Mouse (Mus musculus): ENCODE results near the gene Tph2. TPM values are rescaled to one million over a fixed set of nuclear protein-coding genes. Genes with fewer than 3 reads are reported as not detected.

Tph2 gene
- polyA plus RNA-seq, 1 experiment, result not detected

DNA sequence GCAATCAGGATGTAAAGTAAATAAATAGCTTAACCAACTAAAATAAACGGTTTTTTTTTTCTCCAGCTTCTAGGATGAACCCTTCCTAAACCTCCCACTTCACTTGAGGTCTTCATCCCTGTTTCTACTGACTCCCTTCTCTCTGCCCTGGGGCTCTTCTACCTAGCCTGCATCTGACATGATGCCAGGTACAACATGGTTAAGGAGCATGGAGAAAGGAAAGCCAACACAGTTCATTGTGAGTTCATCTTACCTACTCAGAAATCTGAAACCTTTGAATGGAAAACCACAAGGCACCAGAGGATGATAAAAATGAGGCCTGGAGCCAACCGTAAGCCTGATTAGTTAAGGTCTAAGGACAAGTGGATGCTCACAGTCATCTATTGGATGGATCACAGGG, 123.3 kb downstream of the Tph2 start:
- Histone ChIP-seq H3K36me3 (ENCODE audit: control insufficient read depth) (no peaks in the 10 kb centered on the region), H3K4me3 (replicated peaks) (no peak overlapping the region), H3K27me3 (ENCODE audit: control insufficient read depth) (no peaks in the 10 kb centered on the region), H3K4me1 (ENCODE audit: control insufficient read depth) (no peaks in the 10 kb centered on the region), H3K9me3 (ENCODE audit: control insufficient read depth, low read length) (peaks cover 15% of the 10 kb centered on the region)
- TF ChIP-seq GATA1 (IDR thresholded peaks at IDR 0.05; ENCODE audit: low read length), result no peak
- no peak for TF ChIP-seq TAL1 (IDR thresholded peaks at IDR 0.05; ENCODE audit: low read length)

DNA sequence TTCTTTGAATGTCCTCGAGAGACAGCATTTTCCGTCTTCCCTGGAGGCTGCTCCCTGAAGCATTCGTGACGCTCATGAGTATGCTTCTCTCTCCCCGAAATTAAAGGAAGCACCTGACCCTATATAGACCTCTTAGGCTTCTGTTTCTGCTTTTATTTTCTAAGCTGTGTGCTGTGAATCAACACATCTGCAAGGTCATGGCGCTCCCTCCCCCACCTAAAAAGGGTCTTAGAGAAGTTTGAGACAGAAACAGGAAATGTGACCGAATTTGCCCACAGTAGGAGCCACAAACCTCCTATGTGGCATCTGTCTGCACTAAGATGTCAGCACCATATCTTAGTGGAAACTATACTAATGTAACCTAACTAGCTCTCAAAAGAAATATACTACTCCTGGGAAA, 124.1 kb downstream of the Tph2 start:
- no peaks in the 10 kb centered on the region for H3K36me3 ChIP-seq (ENCODE audit: control insufficient read depth)
- H3K9me3 ChIP-seq (ENCODE audit: control insufficient read depth, low read length), result peaks cover 15% of the 10 kb centered on the region
- no peak overlapping the region for H3K4me3 ChIP-seq (replicated peaks)
- no peaks in the 10 kb centered on the region for H3K4me1 ChIP-seq (ENCODE audit: control insufficient read depth)
- no peak for TF ChIP-seq GATA1 (IDR thresholded peaks at IDR 0.05; ENCODE audit: low read length)
- TF ChIP-seq TAL1 (IDR thresholded peaks at IDR 0.05; ENCODE audit: low read length), result no peak
- H3K27me3 ChIP-seq (ENCODE audit: control insufficient read depth), result no peaks in the 10 kb centered on the region

DNA sequence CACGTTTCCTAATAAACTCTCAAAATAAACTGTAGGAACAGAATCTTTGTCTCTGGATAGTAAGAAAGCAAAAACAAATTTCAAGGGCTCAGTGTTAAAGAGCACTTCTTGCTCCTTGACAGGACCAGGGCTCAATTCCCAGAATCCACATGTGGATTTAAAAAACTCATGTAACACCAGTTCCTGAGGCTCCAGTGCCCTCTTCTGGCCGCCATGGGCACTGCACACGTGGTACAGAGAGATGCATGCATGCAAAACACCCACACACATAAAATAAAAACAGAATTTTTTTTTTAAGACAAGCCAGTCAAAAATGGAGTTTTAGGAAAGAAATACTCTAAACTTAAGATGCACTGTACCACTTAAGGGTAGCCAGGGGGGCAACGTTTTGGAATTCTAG, 133.2 kb downstream of the Tph2 start:
- no peaks in the 10 kb centered on the region for H3K27me3 ChIP-seq (ENCODE audit: control insufficient read depth)
- TF ChIP-seq TAL1 (IDR thresholded peaks at IDR 0.05; ENCODE audit: low read length), result no peak
- no peak for TF ChIP-seq GATA1 (IDR thresholded peaks at IDR 0.05; ENCODE audit: low read length)
- H3K36me3 ChIP-seq (ENCODE audit: control insufficient read depth), result no peaks in the 10 kb centered on the region

DNA sequence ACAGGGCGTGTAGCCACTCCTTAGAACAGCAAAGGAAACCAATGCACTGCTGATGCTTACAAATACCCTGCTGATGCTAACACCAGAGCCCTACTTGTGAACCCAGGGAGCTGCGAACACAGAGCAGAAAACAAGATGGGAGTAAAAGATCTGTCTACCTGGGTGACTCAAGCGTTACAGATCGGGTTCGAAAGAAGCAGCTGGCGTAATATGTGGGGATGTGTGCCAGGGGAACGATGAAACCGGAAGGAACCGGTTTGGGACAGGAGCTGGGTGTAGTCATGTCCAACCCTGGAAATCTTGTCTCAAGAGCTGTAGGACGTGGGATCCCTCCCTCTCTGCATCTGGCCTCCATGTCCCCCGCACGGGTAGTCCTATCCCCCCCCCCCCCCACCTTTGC, 134.1 kb downstream of the Tph2 start:
- Histone ChIP-seq H3K36me3 (ENCODE audit: control insufficient read depth) (no peaks in the 10 kb centered on the region), H3K4me3 (replicated peaks) (no peak overlapping the region), H3K27me3 (ENCODE audit: control insufficient read depth) (no peaks in the 10 kb centered on the region), H3K9me3 (ENCODE audit: control insufficient read depth, low read length) (peaks cover 51% of the 10 kb centered on the region), H3K4me1 (ENCODE audit: control insufficient read depth) (no peaks in the 10 kb centered on the region)
- TF ChIP-seq TAL1 (IDR thresholded peaks at IDR 0.05; ENCODE audit: low read length), result no peak
- TF ChIP-seq GATA1 (IDR thresholded peaks at IDR 0.05; ENCODE audit: low read length), result no peak

More for the DNA sequence above, 133.2 kb downstream of the Tph2 start:
- H3K9me3 ChIP-seq (ENCODE audit: control insufficient read depth, low read length), result peaks cover 46% of the 10 kb centered on the region
- no peaks in the 10 kb centered on the region for H3K4me1 ChIP-seq (ENCODE audit: control insufficient read depth)
- H3K4me3 ChIP-seq (replicated peaks), result no peak overlapping the region

DNA sequence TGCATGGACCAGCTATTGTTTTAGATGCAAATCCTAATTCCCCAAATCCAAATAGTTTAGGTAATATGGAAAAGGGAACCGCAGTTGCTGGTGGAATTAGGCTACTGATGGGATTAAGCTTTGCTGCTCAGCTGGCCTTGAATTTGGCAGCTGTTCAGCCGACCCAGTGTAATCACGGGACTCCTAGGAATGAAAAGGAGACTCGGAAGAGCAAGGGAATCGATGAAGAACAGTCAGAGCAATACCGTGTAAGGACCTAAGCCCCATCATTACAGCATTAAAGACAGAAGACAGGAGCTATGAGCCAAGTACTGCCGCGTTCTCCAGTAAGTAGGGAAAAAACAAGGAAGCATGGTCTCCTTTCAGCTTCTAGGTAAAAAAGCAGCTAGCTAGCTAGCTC, 134.6 kb downstream of the Tph2 start:
- H3K9me3 ChIP-seq (ENCODE audit: control insufficient read depth, low read length), result peaks cover 49% of the 10 kb centered on the region
- H3K4me1 ChIP-seq (ENCODE audit: control insufficient read depth), result no peaks in the 10 kb centered on the region
- TF ChIP-seq GATA1 (IDR thresholded peaks at IDR 0.05; ENCODE audit: low read length) (no peak), TAL1 (IDR thresholded peaks at IDR 0.05; ENCODE audit: low read length) (no peak)
- H3K4me3 ChIP-seq (replicated peaks), result no peak overlapping the region
- no peaks in the 10 kb centered on the region for H3K27me3 ChIP-seq (ENCODE audit: control insufficient read depth)
- no peaks in the 10 kb centered on the region for H3K36me3 ChIP-seq (ENCODE audit: control insufficient read depth)

DNA sequence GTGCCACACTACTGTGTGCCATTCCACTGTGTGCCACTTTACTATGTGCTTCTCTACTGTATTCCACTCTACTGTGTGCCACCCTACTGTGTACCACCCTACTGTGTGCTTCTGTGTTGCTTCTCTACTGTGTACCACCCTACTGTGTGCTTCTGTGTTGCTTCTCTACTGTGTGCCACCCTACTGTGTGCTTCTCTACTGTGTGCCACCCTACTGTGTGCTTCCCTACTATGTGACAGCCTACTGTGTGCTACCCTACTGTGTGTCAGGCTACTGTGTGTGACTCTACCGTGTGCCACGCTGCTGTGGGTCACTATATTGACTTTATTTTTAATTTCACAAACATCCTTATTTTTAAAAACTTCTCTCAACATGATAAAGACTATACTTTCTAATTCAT, 136.3 kb downstream of the Tph2 start:
- no peak for TF ChIP-seq GATA1 (IDR thresholded peaks at IDR 0.05; ENCODE audit: low read length)
- TF ChIP-seq TAL1 (IDR thresholded peaks at IDR 0.05; ENCODE audit: low read length), result no peak
- Histone ChIP-seq H3K9me3 (ENCODE audit: control insufficient read depth, low read length) (peaks cover 52% of the 10 kb centered on the region), H3K4me3 (replicated peaks) (no peak overlapping the region), H3K36me3 (ENCODE audit: control insufficient read depth) (no peaks in the 10 kb centered on the region), H3K4me1 (ENCODE audit: control insufficient read depth) (no peaks in the 10 kb centered on the region), H3K27me3 (ENCODE audit: control insufficient read depth) (no peaks in the 10 kb centered on the region)

DNA sequence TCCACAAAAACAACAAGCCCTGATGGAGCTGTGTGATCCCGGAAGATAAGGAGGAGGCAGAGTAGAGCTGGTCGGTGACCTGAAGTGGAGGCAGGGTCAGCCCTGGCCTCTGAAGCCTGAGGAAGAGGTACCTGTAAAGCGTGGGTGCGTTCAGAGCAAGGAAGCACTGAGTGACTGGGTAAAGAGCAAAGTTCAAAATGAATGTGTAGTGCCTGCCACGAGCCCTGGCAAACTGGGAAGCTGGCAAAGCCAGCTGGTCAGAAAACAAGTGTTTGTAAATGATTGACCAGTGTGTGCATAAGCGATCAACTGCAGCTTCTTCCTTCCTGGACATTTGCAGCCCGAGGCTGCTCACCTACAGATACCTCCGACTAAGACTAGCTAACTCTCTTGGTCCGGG, 149.1 kb downstream of the Tph2 start:
- Histone ChIP-seq H3K9me3 (ENCODE audit: control insufficient read depth, low read length) (peaks cover 23% of the 10 kb centered on the region), H3K27me3 (ENCODE audit: control insufficient read depth) (no peaks in the 10 kb centered on the region), H3K4me3 (replicated peaks) (no peak overlapping the region), H3K36me3 (ENCODE audit: control insufficient read depth) (no peaks in the 10 kb centered on the region), H3K4me1 (ENCODE audit: control insufficient read depth) (no peaks in the 10 kb centered on the region)
- TF ChIP-seq TAL1 (IDR thresholded peaks at IDR 0.05; ENCODE audit: low read length) (no peak), GATA1 (IDR thresholded peaks at IDR 0.05; ENCODE audit: low read length) (no peak)

Other genes with a start within 250 kb of the Tph2 start
- gene Tbc1d15, start 66.4 kb upstream of the Tph2 start, polyA plus RNA-seq (2012), result 0.24 and 0.50 TPM in 2 replicates
- 2.6 TPM in 2 replicates for gene Rab21, start 130.6 kb upstream of the Tph2 start, polyA plus RNA-seq (2012)
- gene Tmem19, start 177.5 kb upstream of the Tph2 start, polyA plus RNA-seq (2012), result 0.15 and 0.22 TPM in 2 replicates
- gene Thap2, start 199.4 kb upstream of the Tph2 start, polyA plus RNA-seq (2012), result 1.1 and 1.3 TPM in 2 replicates
- gene Zfc3h1, start 199.9 kb upstream of the Tph2 start, polyA plus RNA-seq (2012), result 0.19 and 0.37 TPM in 2 replicates